Mouse (Mus musculus) kidney, adult 2 months (tissue): ENCODE data around the gene Xrra1. TPM values are rescaled to one million over a fixed set of nuclear protein-coding genes. Genes with fewer than 3 reads are reported as not detected.

Experiments used
- DNase-seq: peaks from one replicate; pipeline ENCODE4 v3.0.0; 2021
- H3K27ac ChIP-seq: fragments of 200-500 bp; 2 replicates; pipeline ENCODE4 v1.5.1; 2012; ENCODE audit warnings: low read depth, low read length, control low read depth, inconsistent platforms; ENCODE audit not compliant: insufficient read depth
- H3K27me3 ChIP-seq: fragments of 200-500 bp; replicated peaks from 2 replicates; pipeline ENCODE4 v1.6.1; 2012; ENCODE audit warnings: mild to moderate bottlenecking, moderate library complexity, low read length, inconsistent platforms; ENCODE audit not compliant: control insufficient read depth, insufficient read depth
- H3K36me3 ChIP-seq: fragments of 200-500 bp; 2 replicates; pipeline ENCODE4 v1.6.1; 2012; ENCODE audit warnings: mild to moderate bottlenecking, moderate library complexity, low read length, inconsistent platforms; ENCODE audit not compliant: control insufficient read depth, insufficient read depth
- H3K4me1 ChIP-seq: fragments of 200-500 bp; 2 replicates; pipeline ENCODE4 v1.6.1; 2011; ENCODE audit warnings: low read length; ENCODE audit not compliant: control insufficient read depth, insufficient read depth
- H3K4me3 ChIP-seq: fragments of 200-500 bp; 2 replicates; pipeline ENCODE4 v1.5.1; 2011; ENCODE audit warnings: mild to moderate bottlenecking, low read depth, low read length, control low read depth; ENCODE audit not compliant: insufficient read depth
- CTCF ChIP-seq: fragments of 200-500 bp; conservative IDR thresholded peaks from 2 replicates; pipeline ENCODE4 v1.5.1; 2011; ENCODE audit warnings: low read depth, mild to moderate bottlenecking, control low read depth, low read length, moderate library complexity, mixed read lengths; ENCODE audit not compliant: insufficient read depth, insufficient read length
- POLR2A ChIP-seq: fragments of 200-500 bp; IDR thresholded peaks from one replicate; pipeline ENCODE4 v1.6.1; 2011; ENCODE audit warnings: low read depth, low read length, control low read depth
- WGBS: fragments of 180-500 bp; shearing (Covaris S2); methylation state at CpG from one replicate; pipeline ENCODE4 v1.1.7; 2018; 5-methylcytosine and 5-hydroxymethylcytosine counted together
- polyA plus RNA-seq: library from polyadenylated mRNA; depleted of rRNA; stranded (reverse); fragments of >200 nt; gene quantifications from 2 replicates; pipeline ENCODE4 v1.2.3, GENCODE M21; 2012

Xrra1 gene
- polyA plus RNA-seq, 1 experiment: 0.22 TPM

- Histone ChIP-seq H3K27me3 (no peaks in the 10 kb centered on the region), H3K4me1 (no peaks in the 10 kb centered on the region), H3K4me3 (no peak overlapping the region), H3K36me3 (no peaks in the 10 kb centered on the region), H3K27ac (no peak overlapping the region)
- TF ChIP-seq POLR2A (no peak), CTCF (no peak)
- 81% methylated on average over 10 of the region's 10 CpGs for WGBS
- DNase-seq: no peak
Observed at GRCm38 (mm10) chr7:99823045-99823663, 35.8 kb upstream of the Xrra1 start.

- WGBS: 92% methylated on average over 16 of the region's 16 CpGs
- Histone ChIP-seq H3K27me3 (no peaks in the 10 kb centered on the region), H3K36me3 (no peaks in the 10 kb centered on the region), H3K27ac (no peak overlapping the region), H3K4me3 (no peak overlapping the region), H3K4me1 (0 out of 2 replicates have a peak, but pooled peaks cover 2% of the 10 kb centered on the region)
- no peak for DNase-seq
- TF ChIP-seq CTCF (no peak), POLR2A (no peak)
Observed at GRCm38 (mm10) chr7:99824649-99825483, 34.0 kb upstream of the Xrra1 start.

- no peak for DNase-seq
- 94% methylated on average over 9 of the region's 9 CpGs for WGBS
Observed at GRCm38 (mm10) chr7:99825511-99825910, 33.4 kb upstream of the Xrra1 start.

GRCm38 (mm10) chr7:99826096-99826495, 32.8 kb upstream of the Xrra1 start:
- Histone ChIP-seq H3K27ac (no peak overlapping the region), H3K4me1 (0 out of 2 replicates have a peak, but pooled peaks cover 2% of the 10 kb centered on the region)
- WGBS: 45% methylated on average over 6 of the region's 6 CpGs

More at GRCm38 (mm10) chr7:99825511-99825910, 33.4 kb upstream of the Xrra1 start:
- Histone ChIP-seq H3K36me3 (no peaks in the 10 kb centered on the region), H3K4me1 (0 out of 2 replicates have a peak, but pooled peaks cover 2% of the 10 kb centered on the region), H3K4me3 (no peak overlapping the region), H3K27me3 (no peaks in the 10 kb centered on the region), H3K27ac (no peak overlapping the region)
- TF ChIP-seq CTCF (no peak), POLR2A (no peak)

GRCm38 (mm10) chr7:99828083-99828570, 30.8 kb upstream of the Xrra1 start, which contains the start of gene Neu3:
Gene Neu3 (minus strand): TSS chr7:99828417.
- Histone ChIP-seq H3K4me3 (peak within 1 kb of the TSS; percentile 73), H3K4me1 (0 out of 2 replicates have a peak, but pooled peaks cover 2% of the 10 kb centered on the region), H3K27me3 (no peaks in the 10 kb centered on the region), H3K27ac (peak within 1 kb of the TSS; percentile 71), H3K36me3 (no peaks in the 10 kb centered on the region)
- TF ChIP-seq POLR2A (peak; percentile 71), CTCF (peak; percentile 37)
- DNase-seq: peak; percentile 97
- under 1% methylated on average over 26 of the region's 26 CpGs for WGBS

More at GRCm38 (mm10) chr7:99826096-99826495, 32.8 kb upstream of the Xrra1 start:
- Histone ChIP-seq H3K27me3 (no peaks in the 10 kb centered on the region), H3K4me3 (no peak overlapping the region), H3K36me3 (no peaks in the 10 kb centered on the region)
- DNase-seq: no peak
- TF ChIP-seq POLR2A (no peak), CTCF (no peak)

- DNase-seq: no peak
- TF ChIP-seq POLR2A (no peak), CTCF (no peak)
- no peaks in the 10 kb centered on the region for H3K27me3 ChIP-seq
- H3K36me3 ChIP-seq: peaks cover 1% of the 10 kb centered on the region; the same call in 1 of the 2 replicates
- 82% methylated on average over 5 of the region's 5 CpGs for WGBS
- no peak overlapping the region for H3K27ac ChIP-seq
- H3K4me1 ChIP-seq: 0 out of 2 replicates have a peak, but pooled peaks cover 2% of the 10 kb centered on the region
- H3K4me3 ChIP-seq: no peak overlapping the region
Observed at GRCm38 (mm10) chr7:99833115-99833845, 25.6 kb upstream of the Xrra1 start.
